Mouse (Mus musculus) liver, embryonic 13.5 days (tissue): ENCODE results near the gene Cldn6. TPM values are rescaled to one million over a fixed set of nuclear protein-coding genes. Genes with fewer than 3 reads are reported as not detected.

Experiments used
- ATAC-seq: fragments of 200-750 bp; cut with Nextera tagmentation; 2 replicates; pipeline ENCODE4 v1.8.0; 2017; ENCODE audit warnings: low read depth, mild to moderate bottlenecking, moderate number of reproducible peaks, moderate library complexity
- DNase-seq: peaks from one replicate; pipeline ENCODE4 v3.0.0; 2022
- H3K27ac ChIP-seq: fragments of 300-500 bp; sonication (generic); 2 replicates; pipeline ENCODE4 v1.5.1; 2015; ENCODE audit warnings: moderate library complexity, mild to moderate bottlenecking, inconsistent platforms
- H3K27me3 ChIP-seq: fragments of 300-500 bp; sonication (generic); 2 replicates; pipeline ENCODE4 v1.6.1; 2015; ENCODE audit warnings: mild to moderate bottlenecking, inconsistent platforms
- H3K36me3 ChIP-seq: fragments of 300-500 bp; sonication (generic); 2 replicates; pipeline ENCODE4 v1.6.1; 2015; ENCODE audit warnings: mild to moderate bottlenecking, inconsistent platforms
- H3K4me1 ChIP-seq: fragments of 300-500 bp; sonication (generic); replicated peaks from 2 replicates; pipeline ENCODE4 v1.6.1; 2015; ENCODE audit warnings: inconsistent platforms
- H3K4me2 ChIP-seq: fragments of 300-500 bp; sonication (generic); 2 replicates; pipeline ENCODE4 v1.6.1; 2015; ENCODE audit warnings: inconsistent platforms, mild to moderate bottlenecking, moderate library complexity
- H3K4me3 ChIP-seq: fragments of 300-500 bp; sonication (generic); replicated peaks from 2 replicates; pipeline ENCODE4 v1.5.1; 2015; ENCODE audit warnings: mild to moderate bottlenecking, inconsistent platforms
- H3K9ac ChIP-seq: fragments of 300-500 bp; sonication (generic); 2 replicates; pipeline ENCODE4 v1.6.1; 2015; ENCODE audit warnings: mild to moderate bottlenecking, inconsistent platforms
- H3K9me3 ChIP-seq: fragments of 300-500 bp; sonication (generic); replicated peaks from 2 replicates; pipeline ENCODE4 v1.6.1; 2016; ENCODE audit warnings: inconsistent platforms
- WGBS: fragments of 180-500 bp; shearing (Covaris S2); methylation state at CpG from one replicate; pipeline ENCODE4 v1.1.7; 2015; ENCODE audit not compliant: insufficient replicate concordance; 5-methylcytosine and 5-hydroxymethylcytosine counted together
- polyA plus RNA-seq: library from polyadenylated mRNA; unstranded; fragments of >200 nt; fragmentation: Nextera tagmentation; extraction: Ambion mirVana; gene quantifications from 2 replicates; pipeline ENCODE4 v1.2.1, GENCODE M21; 2015

Gene Cldn6
- polyA plus RNA-seq, 1 experiment from 2014 or later, result 0.68 TPM

GRCm38 (mm10) chr17:23699131-23700077, 20.4 kb downstream of the Cldn6 start:
- peaks cover 83% of the 10 kb centered on the region for H3K27me3 ChIP-seq
- WGBS, result under 1% methylated on average over 98 of the region's 101 CpGs
- peak overlapping the region; percentile 86 for H3K4me2 ChIP-seq

GRCm38 (mm10) chr17:23700079-23700478, 21.0 kb downstream of the Cldn6 start:
- WGBS, result under 1% methylated on average over 28 of the region's 28 CpGs
- no peak overlapping the region for H3K27ac ChIP-seq
- DNase-seq, result peak; percentile 44
- H3K27me3 ChIP-seq, result peaks cover 81% of the 10 kb centered on the region
- H3K4me1 ChIP-seq, result peaks cover 10% of the 10 kb centered on the region
- H3K36me3 ChIP-seq, result no peaks in the 10 kb centered on the region
- H3K9me3 ChIP-seq, result no peaks in the 10 kb centered on the region
- peak overlapping the region; percentile 86 for H3K4me2 ChIP-seq
- peak overlapping the region; percentile 49 for H3K9ac ChIP-seq
- peak overlapping the region; percentile 66 for H3K4me3 ChIP-seq
- peak; percentile 87 for ATAC-seq

More at GRCm38 (mm10) chr17:23699131-23700077, 20.4 kb downstream of the Cldn6 start:
- no peaks in the 10 kb centered on the region for H3K36me3 ChIP-seq
- H3K9me3 ChIP-seq, result no peaks in the 10 kb centered on the region
- H3K4me3 ChIP-seq, result peak overlapping the region; percentile 66
- ATAC-seq (peak; percentile 27; the same call in 1 of the 2 replicates), DNase-seq (no peak)
- H3K9ac ChIP-seq, result peak overlapping the region; percentile 49
- H3K4me1 ChIP-seq, result peaks cover 10% of the 10 kb centered on the region
- no peak overlapping the region for H3K27ac ChIP-seq

GRCm38 (mm10) chr17:23703301-23703700, 24.3 kb downstream of the Cldn6 start:
- H3K4me3 ChIP-seq, result no peak overlapping the region

GRCm38 (mm10) chr17:23704741-23705140, 25.7 kb downstream of the Cldn6 start:
- no peaks in the 10 kb centered on the region for H3K9me3 ChIP-seq
- H3K27me3 ChIP-seq, result peaks cover 55% of the 10 kb centered on the region
- peaks cover 2% of the 10 kb centered on the region for H3K4me1 ChIP-seq
- H3K36me3 ChIP-seq, result no peaks in the 10 kb centered on the region
- H3K4me3 ChIP-seq, result no peak overlapping the region
- 57% methylated on average over 7 of the region's 7 CpGs for WGBS
- no peak overlapping the region for H3K27ac ChIP-seq
- no peak overlapping the region for H3K4me2 ChIP-seq
- no peak for DNase-seq
- ATAC-seq, result no peak
- H3K9ac ChIP-seq, result no peak overlapping the region

More at GRCm38 (mm10) chr17:23703301-23703700, 24.3 kb downstream of the Cldn6 start:
- Histone ChIP-seq H3K36me3 (no peaks in the 10 kb centered on the region), H3K9ac (no peak overlapping the region), H3K27me3 (peaks cover 67% of the 10 kb centered on the region), H3K27ac (no peak overlapping the region), H3K4me1 (peaks cover 10% of the 10 kb centered on the region), H3K4me2 (no peak overlapping the region), H3K9me3 (no peaks in the 10 kb centered on the region)
- ATAC-seq (no peak), DNase-seq (no peak)
- 70% methylated on average over 9 of the region's 9 CpGs for WGBS

GRCm38 (mm10) chr17:23705525-23706104, 26.6 kb downstream of the Cldn6 start:
- ATAC-seq (no peak; the same call in 1 of the 2 replicates), DNase-seq (no peak)
- H3K4me3 ChIP-seq, result no peak overlapping the region
- WGBS, result 50% methylated on average over 7 of the region's 7 CpGs
- no peak overlapping the region for H3K27ac ChIP-seq
- no peaks in the 10 kb centered on the region for H3K4me1 ChIP-seq
- H3K36me3 ChIP-seq, result no peaks in the 10 kb centered on the region
- peaks cover 53% of the 10 kb centered on the region for H3K27me3 ChIP-seq
- H3K9ac ChIP-seq, result no peak overlapping the region
- no peak overlapping the region for H3K4me2 ChIP-seq
- no peaks in the 10 kb centered on the region for H3K9me3 ChIP-seq

- 0% methylated on average over 3 of the region's 3 CpGs for WGBS
- no peaks in the 10 kb centered on the region for H3K4me1 ChIP-seq
- H3K27me3 ChIP-seq, result peaks cover 48% of the 10 kb centered on the region
- H3K27ac ChIP-seq, result no peak overlapping the region
- no peak overlapping the region for H3K9ac ChIP-seq
- no peak for ATAC-seq
- H3K4me2 ChIP-seq, result no peak overlapping the region
- H3K36me3 ChIP-seq, result no peaks in the 10 kb centered on the region
- peak; percentile 41 for DNase-seq
- H3K9me3 ChIP-seq, result no peaks in the 10 kb centered on the region
- no peak overlapping the region for H3K4me3 ChIP-seq
These were observed 27.2 kb downstream of the Cldn6 start for GRCm38 (mm10) chr17:23706212-23706611.

- no peak overlapping the region for H3K4me2 ChIP-seq
- DNase-seq (no peak), ATAC-seq (no peak)
- no peak overlapping the region for H3K9ac ChIP-seq
- peaks cover 20% of the 10 kb centered on the region for H3K27me3 ChIP-seq
- H3K36me3 ChIP-seq, result no peaks in the 10 kb centered on the region
- H3K4me1 ChIP-seq, result peaks cover 6% of the 10 kb centered on the region; the same call in 1 of the 2 replicates
- WGBS, result 29% methylated on average over 2 of the region's 2 CpGs
- no peak overlapping the region for H3K27ac ChIP-seq
- H3K9me3 ChIP-seq, result no peaks in the 10 kb centered on the region
- no peak overlapping the region for H3K4me3 ChIP-seq
These were observed 38.0 kb downstream of the Cldn6 start for GRCm38 (mm10) chr17:23717003-23717402.

- H3K4me2 ChIP-seq, result no peak overlapping the region
- no peak overlapping the region for H3K27ac ChIP-seq
- no peak overlapping the region for H3K9ac ChIP-seq
- H3K9me3 ChIP-seq, result no peaks in the 10 kb centered on the region
- peaks cover 13% of the 10 kb centered on the region for H3K27me3 ChIP-seq
- H3K4me3 ChIP-seq, result no peak overlapping the region
- DNase-seq (no peak), ATAC-seq (no peak)
- WGBS, result 36% methylated on average over 1 of the region's 1 CpGs
- H3K4me1 ChIP-seq, result peaks cover 6% of the 10 kb centered on the region; the same call in 1 of the 2 replicates
- no peaks in the 10 kb centered on the region for H3K36me3 ChIP-seq
These were observed 40.4 kb downstream of the Cldn6 start for GRCm38 (mm10) chr17:23719455-23719854.

- no peak for ATAC-seq
- WGBS, result 69% methylated on average over 2 of the region's 2 CpGs
These were observed 42.8 kb downstream of the Cldn6 start for GRCm38 (mm10) chr17:23721886-23722285.

GRCm38 (mm10) chr17:23722376-23723125, 43.5 kb downstream of the Cldn6 start, which contains the start of gene 1520401A03Rik:
1520401A03Rik (minus strand) TSS chr17:23722783.
- ATAC-seq (no peak), DNase-seq (no peak)
- Histone ChIP-seq H3K9me3 (no peaks in the 10 kb centered on the region), H3K4me2 (no peak within 1 kb of the TSS), H3K27me3 (peaks cover 10% of the 10 kb centered on the region; the same call in 1 of the 2 replicates), H3K36me3 (no peaks in the 10 kb centered on the region), H3K4me3 (no peak within 1 kb of the TSS), H3K27ac (no peak within 1 kb of the TSS), H3K4me1 (peaks cover 25% of the 10 kb centered on the region), H3K9ac (no peak within 1 kb of the TSS)
- 73% methylated on average over 7 of the region's 7 CpGs for WGBS

More at GRCm38 (mm10) chr17:23721886-23722285, 42.8 kb downstream of the Cldn6 start:
- no peaks in the 10 kb centered on the region for H3K36me3 ChIP-seq
- H3K9me3 ChIP-seq, result no peaks in the 10 kb centered on the region
- peaks cover 11% of the 10 kb centered on the region; the same call in 1 of the 2 replicates for H3K27me3 ChIP-seq
- H3K4me2 ChIP-seq, result no peak overlapping the region
- no peak overlapping the region for H3K27ac ChIP-seq
- peaks cover 18% of the 10 kb centered on the region for H3K4me1 ChIP-seq
- no peak for DNase-seq
- H3K4me3 ChIP-seq, result no peak overlapping the region
- no peak overlapping the region for H3K9ac ChIP-seq

- DNase-seq (no peak), ATAC-seq (no peak)
- Histone ChIP-seq H3K27me3 (0 out of 2 replicates have a peak, but pooled peaks cover 3% of the 10 kb centered on the region), H3K4me3 (peak overlapping the region; percentile 88), H3K36me3 (no peaks in the 10 kb centered on the region), H3K9ac (peak overlapping the region; percentile 93), H3K4me2 (peak overlapping the region; percentile 88), H3K27ac (peak overlapping the region; percentile 80), H3K4me1 (peaks cover 33% of the 10 kb centered on the region), H3K9me3 (no peaks in the 10 kb centered on the region)
- WGBS, result 53% methylated on average over 4 of the region's 4 CpGs
These were observed 46.4 kb downstream of the Cldn6 start for GRCm38 (mm10) chr17:23725477-23725876.
